Mouse (Mus musculus) heart, adult 10 weeks (tissue): Measurements from ENCODE around the gene Hmmr. TPM values are rescaled to one million over a fixed set of nuclear protein-coding genes. Genes with fewer than 3 reads are reported as not detected.

Experiments
- polyA plus RNA-seq: library from polyadenylated mRNA; stranded (reverse); fragments of 350-450 nt; fragmentation: Illumina TruSeq; extraction: RNeasy Lipid Tissue Mini Kit (QIAGEN cat#74804); gene quantifications from one replicate; pipeline ENCODE4 v1.2.3, GENCODE M21; 2014; ENCODE audit warnings: low read depth, low replicate concordance

The Hmmr gene
- not detected for polyA plus RNA-seq

DNA sequence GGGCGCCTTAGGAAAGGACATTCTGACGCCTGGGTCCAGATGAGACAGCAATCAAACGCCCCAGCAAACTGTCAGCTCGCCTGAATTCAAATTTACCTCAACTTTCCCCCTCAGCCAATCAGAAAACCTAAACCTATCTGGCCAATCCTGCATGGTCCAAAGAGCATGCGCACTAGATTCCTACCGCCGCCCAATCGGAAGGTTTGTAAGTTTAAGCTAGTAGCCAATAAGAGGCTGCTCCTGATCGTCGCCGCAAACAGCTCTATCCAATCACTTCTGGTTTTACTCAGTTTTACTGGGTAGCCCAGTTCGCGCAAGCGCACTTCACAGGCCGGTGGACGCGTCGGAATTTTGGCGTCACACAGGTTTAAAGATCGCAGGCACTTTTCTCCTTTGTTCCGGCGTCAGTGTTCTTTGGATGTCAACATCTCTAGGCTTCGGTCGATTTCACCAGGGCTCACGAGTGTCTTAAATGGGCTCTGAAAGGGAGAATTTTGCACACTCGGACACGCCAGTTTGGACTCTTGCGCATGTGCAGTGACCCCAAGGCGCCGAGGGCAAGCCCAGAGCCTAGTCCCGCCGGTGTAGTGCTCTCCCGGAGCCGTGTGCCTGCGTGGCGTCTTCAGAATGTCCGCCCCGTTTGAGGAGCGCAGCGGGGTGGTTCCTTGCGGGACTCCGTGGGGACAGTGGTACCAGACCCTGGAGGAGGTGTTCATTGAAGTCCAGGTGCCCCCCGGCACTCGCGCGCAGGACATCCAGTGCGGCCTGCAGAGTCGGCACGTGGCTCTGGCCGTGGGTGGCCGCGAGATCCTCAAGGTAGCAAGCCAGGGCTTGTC is at the start of gene Hmmr, which contains the start of gene Nudcd2:
TSS of gene Hmmr (minus strand) at position 84 of the 836 bp plus-strand sequence.
TSS of gene Nudcd2 (plus strand) at position 329 of the 836 bp plus-strand sequence.

DNA sequence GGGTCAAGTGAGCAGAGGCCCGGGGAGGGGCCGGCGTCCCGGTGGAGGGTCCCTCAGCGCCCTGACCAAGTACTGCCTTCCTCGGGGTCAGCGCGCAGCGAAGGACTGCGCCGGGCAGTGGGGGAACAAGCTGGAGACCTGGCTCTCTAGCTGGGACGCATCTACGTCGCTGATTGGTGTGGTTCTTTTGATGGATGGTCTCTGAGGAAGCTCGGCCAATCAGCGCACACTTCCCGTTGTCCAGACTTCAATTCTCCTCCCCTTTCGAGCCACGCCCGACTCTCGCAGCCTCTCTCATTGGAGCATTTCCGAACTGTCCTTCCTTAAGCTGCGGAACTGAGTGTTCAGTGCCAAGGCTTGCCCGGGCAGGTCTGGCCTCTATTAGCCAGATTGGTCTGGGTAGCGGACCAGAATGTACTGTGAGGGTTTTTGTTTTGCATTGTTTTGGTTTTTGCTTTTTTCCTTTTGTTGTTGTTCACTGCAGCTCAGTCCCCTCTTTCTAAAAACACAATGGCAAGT is 21.9 kb upstream of the Hmmr start, which contains the start of gene Ccng1:
TSS of gene Ccng1 (minus strand) at position 203 of the 519 bp plus-strand sequence.

DNA sequence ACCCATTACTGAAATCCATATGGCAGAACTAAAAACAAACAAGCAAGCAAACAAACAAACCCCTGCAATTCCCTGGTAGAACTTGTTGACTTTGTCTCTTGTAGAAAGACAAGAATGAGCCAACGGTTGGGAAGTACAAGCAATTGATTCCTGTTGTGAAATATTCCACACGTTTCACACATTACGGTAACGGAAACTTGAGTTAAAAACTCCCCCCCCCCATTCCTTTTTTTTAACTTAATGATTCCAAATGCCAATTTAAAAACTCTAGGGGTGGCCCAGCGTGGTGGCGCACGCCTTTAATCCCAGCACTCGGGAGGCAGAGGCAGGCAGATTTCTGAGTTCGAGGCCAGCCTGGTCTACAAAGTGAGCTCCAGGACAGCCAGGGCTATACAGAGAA is 38.1 kb downstream of the Hmmr start, which contains the start of gene Mat2b:
TSS of gene Mat2b (minus strand) at position 101 of the 400 bp plus-strand sequence.

Other genes with a start within 250 kb of the Hmmr start
- gene Mat2b, start 38.2 kb downstream of the Hmmr start, polyA plus RNA-seq, result 111 TPM
- 22.4 TPM for gene Nudcd2, start 245 bp upstream of the Hmmr start, polyA plus RNA-seq
- gene Ccng1, start 21.9 kb upstream of the Hmmr start, polyA plus RNA-seq, result 541 TPM